Mouse (Mus musculus) liver, adult 2 months (tissue): ENCODE data around the gene Slc35b3.

Experiments used
- CTCF ChIP-seq: fragments of 200-500 bp; IDR thresholded peaks from 2 replicates; pipeline ENCODE4 v1.5.1; 2011; ENCODE audit warnings: low read depth, low read length, control low read depth
- POLR2A ChIP-seq: fragments of 200-500 bp; IDR thresholded peaks from 2 replicates; pipeline ENCODE4 v1.6.1; 2011; ENCODE audit warnings: low read length, control low read depth; ENCODE audit not compliant: insufficient read depth; ENCODE audit errors: extremely low read depth

GRCm38 (mm10) chr13:38914771-38915170 is 45.9 kb downstream of the Slc35b3 start:
- no peak for TF ChIP-seq CTCF
- no peak for TF ChIP-seq POLR2A
